Mouse (Mus musculus) embryonic fibroblast, embryonic 13.5 days (primary cell): ENCODE measurements around the gene Abcd1. TPM values are rescaled to one million over a fixed set of nuclear protein-coding genes. Genes with fewer than 3 reads are reported as not detected.
"Not testable (repeated sequence)": the region's sequence is repeated elsewhere in the genome, so short reads cannot be mapped to it uniquely, and the experiment has no call there.

Experiments used
- H3K27ac ChIP-seq: 2 replicates; pipeline ENCODE4 v1.5.1; 2012; ENCODE audit warnings: low read length, control low read depth, inconsistent platforms; ENCODE audit not compliant: insufficient read depth
- H3K4me1 ChIP-seq: 2 replicates; pipeline ENCODE4 v1.6.1; 2011; ENCODE audit warnings: low read length; ENCODE audit not compliant: control insufficient read depth, insufficient read depth
- H3K4me3 ChIP-seq: 2 replicates; pipeline ENCODE4 v1.5.1; 2011; ENCODE audit warnings: mild to moderate bottlenecking, control low read depth, low read length; ENCODE audit not compliant: insufficient read depth
- CTCF ChIP-seq: IDR thresholded peaks from 2 replicates; pipeline ENCODE4 v1.5.1; 2011; ENCODE audit warnings: mild to moderate bottlenecking, control low read depth, low read length, moderate library complexity, borderline replicate concordance; ENCODE audit not compliant: insufficient read depth
- POLR2A ChIP-seq: IDR thresholded peaks from 2 replicates; pipeline ENCODE4 v1.6.1; 2011; ENCODE audit warnings: low read depth, mild to moderate bottlenecking, control low read depth, low read length, moderate library complexity
- polyA plus RNA-seq: library from polyadenylated mRNA; stranded (reverse); fragments of >200 nt; gene quantifications from 2 replicates; pipeline ENCODE4 v1.2.4, GENCODE M21; 2011; ENCODE audit warnings: low read depth; ENCODE audit not compliant: missing spikeins, insufficient read length

Abcd1 gene
- polyA plus RNA-seq, 1 experiment, result 14.7 TPM

DNA sequence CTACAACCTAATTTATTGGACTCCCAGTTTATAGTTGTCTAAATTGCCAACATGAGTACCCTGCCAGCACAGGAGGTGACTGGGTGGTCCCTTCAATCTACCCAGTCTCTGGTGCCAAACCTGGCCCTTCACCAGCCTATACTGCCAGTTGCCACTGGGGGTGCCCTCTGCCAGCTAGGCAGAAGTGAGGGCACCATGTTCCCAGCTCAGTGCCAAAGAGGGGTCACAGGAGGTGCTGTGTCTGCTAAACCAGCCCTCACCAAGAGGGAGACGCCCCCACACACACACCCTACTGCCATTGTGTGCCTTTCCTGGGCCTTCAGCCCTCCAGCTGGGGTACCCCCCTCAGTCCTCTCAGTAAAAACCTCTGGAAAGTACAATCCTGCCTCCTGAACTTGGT, 21.8 kb downstream of the Abcd1 start:
- no peak overlapping the region for H3K4me3 ChIP-seq
- no peak for TF ChIP-seq CTCF
- TF ChIP-seq POLR2A, result no peak
- no peaks in the 10 kb centered on the region for H3K4me1 ChIP-seq
- no peak overlapping the region for H3K27ac ChIP-seq

DNA sequence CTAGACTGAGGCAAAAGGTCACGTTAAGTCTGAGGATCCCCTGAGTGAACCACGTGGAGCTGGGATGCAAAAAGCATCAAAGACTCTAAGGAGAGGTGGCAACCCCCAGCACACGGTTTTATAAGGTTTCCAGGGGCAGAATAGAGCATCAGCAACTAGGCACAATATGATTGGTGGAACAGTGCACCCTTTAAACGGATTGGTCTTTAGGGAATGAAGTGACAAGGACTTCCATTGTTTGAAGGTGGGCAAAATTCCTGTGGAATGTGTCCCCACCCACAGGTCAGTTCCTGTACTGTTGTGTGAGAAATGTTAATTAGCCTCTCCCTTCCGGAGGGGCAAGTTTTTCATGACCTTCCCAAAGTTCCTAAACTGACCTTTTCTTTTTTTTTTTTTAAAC, 22.8 kb downstream of the Abcd1 start:
- H3K4me3 ChIP-seq, result no peak overlapping the region
- TF ChIP-seq CTCF, result no peak
- TF ChIP-seq POLR2A, result no peak
- no peak overlapping the region for H3K27ac ChIP-seq
- H3K4me1 ChIP-seq, result no peaks in the 10 kb centered on the region

DNA sequence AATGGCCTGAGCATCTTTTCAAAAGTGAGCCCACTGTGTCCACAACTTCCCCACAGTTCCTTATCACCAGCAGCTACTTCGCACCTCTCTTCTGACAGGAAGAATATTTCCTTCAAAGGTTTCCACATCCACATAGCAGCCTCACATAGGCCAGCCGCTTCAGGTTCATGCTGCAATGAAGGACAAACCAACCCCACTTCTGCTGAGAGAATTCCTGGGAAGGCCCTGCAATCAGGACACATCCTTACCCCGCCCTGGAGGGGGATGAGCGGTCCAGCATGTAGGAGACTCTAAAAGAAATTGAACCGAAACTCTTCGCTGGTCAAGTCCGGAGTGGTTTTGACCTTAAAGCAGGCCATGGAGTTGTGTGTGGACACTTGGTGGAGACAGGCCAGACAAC, 23.4 kb downstream of the Abcd1 start:
- H3K4me3 ChIP-seq, H3K27ac ChIP-seq, H3K4me1 ChIP-seq: not testable (repeated sequence)

DNA sequence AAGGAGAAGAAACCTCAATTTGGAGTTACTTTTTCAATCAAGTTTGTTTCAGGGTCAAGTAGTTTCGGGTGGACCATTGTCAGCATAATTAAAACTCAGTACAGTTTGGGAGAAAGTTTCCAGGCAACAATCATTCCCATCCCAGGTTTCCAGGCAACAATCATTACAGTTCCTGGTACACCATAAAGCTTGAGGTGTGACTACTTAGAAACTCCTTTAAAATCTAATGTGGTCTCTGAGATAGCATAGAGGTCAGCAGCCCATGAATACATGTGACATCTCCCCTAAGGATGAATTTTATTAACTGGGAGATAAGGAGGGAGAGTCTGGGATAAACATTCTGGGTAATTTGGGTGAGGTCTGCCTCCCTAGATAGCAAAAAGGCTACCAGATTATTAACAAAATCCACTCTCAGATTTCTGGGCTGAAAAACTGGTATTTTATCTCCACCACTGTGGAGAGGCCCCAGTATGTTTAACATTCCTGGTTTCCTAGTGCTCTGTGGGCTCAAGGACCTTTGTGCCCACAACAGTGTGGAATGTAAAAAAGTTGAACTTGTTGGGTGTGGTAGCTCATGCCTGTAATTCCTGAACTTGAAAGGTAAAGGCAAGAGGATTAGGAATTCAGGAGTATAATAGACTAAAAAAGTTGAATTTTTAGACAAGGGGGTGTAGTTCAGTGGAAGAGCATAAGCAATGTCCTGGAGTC, 28.5 kb downstream of the Abcd1 start:
- Histone ChIP-seq H3K4me3 (no peak overlapping the region), H3K4me1 (no peaks in the 10 kb centered on the region), H3K27ac (no peak overlapping the region)
- no peak for TF ChIP-seq POLR2A

DNA sequence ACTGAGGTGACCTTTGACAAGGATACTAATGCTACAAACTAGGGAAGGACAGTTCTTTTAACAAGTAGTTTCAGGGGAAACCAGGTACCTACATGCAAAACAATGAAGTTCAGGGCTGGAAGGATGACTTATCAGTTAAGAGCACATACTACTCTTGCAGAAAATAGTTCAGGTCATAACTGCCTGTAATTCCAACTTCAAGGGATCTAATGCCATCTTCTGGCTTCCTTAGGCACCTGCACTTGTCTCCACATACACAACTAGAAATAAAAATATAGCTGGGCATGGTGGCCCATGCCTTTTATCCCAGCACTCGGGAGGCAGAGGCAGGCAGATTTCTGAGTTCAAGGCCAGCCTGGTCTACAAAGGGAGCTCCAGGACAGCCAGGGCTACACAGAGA, 32.6 kb downstream of the Abcd1 start:
- H3K4me3 ChIP-seq, result no peak overlapping the region
- H3K4me1 ChIP-seq, result no peaks in the 10 kb centered on the region
- no peak overlapping the region for H3K27ac ChIP-seq
- no peak for TF ChIP-seq POLR2A
- no peak for TF ChIP-seq CTCF

DNA sequence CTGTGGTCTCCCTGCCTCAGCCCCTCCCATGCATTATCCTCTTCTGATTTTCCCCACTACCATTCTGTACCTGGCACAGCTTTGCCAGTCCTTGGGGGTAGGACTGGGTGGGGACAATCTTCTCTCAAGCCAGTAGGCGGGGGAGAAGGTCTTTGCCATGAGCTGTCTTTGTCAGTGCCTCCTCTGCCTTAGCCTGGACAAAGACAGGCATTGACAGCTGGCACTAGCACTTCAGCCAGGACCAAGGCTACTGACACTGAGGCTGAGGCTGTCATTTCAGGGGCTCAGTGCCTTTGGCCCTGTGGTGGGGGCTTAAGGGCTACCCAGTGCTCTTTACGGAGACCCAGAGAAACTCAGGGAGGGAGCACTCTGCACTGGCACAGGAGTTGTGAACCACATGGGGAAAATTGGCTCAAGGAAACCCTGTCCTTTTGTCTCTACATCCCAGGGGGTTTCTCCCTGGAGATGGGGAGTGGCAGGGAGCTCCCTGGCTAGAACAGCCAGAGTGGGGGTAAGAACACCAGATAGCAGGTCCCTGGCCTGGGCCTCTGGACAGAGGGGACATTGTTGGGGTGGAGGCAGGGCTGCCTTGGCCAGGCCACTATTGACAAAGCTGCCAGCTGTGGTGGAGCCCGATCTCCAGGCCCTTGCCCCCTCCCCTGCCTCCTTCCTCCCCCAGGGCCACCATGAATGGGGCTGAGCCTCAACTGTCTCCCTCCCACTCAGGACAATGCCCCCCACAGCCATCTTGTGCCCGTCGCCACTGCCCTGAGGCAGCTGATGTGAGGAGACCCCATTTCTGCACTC, 40.1 kb downstream of the Abcd1 start, which contains the start of gene Plxnb3:
TSS of gene Plxnb3 (plus strand) at position 757 of the 807 bp plus-strand sequence.
- Histone ChIP-seq H3K27ac (no peak within 1 kb of the TSS), H3K4me1 (no peaks in the 10 kb centered on the region), H3K4me3 (no peak within 1 kb of the TSS)
- TF ChIP-seq POLR2A (no peak), CTCF (no peak)

DNA sequence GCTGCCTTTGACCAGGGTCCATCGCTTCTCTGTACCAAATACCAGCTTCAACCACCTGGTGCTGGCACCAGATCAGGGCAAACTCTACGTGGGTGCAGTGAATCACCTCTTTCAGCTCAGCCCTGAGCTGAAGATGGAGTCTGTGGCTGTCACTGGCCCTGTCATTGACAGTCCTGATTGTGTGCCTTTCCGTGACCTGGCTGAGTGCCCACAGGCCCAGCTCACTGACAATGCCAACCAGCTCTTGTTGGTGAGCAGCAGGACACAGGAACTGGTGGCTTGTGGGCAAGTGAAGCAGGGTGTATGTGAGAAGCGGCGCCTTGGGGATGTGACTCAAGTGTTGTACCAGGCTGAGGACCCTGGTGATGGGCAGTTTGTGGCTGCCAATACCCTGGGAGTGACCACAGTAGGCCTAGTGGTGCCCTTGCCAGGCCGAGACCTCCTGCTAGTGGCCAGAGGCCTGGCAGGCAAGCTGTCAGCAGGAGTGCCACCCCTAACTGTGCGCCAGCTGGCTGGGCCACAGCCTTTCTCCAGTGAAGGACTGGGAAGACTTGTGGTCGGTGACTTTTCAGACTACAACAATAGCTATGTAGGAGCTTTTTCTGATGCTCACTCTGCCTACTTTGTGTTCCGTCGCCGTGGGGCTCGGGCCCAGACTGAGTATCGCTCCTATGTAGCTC, 42.4 kb downstream of the Abcd1 start:
- H3K27ac ChIP-seq, result no peak overlapping the region
- no peaks in the 10 kb centered on the region for H3K4me1 ChIP-seq
- no peak overlapping the region for H3K4me3 ChIP-seq
- TF ChIP-seq CTCF, result no peak
- TF ChIP-seq POLR2A, result no peak

DNA sequence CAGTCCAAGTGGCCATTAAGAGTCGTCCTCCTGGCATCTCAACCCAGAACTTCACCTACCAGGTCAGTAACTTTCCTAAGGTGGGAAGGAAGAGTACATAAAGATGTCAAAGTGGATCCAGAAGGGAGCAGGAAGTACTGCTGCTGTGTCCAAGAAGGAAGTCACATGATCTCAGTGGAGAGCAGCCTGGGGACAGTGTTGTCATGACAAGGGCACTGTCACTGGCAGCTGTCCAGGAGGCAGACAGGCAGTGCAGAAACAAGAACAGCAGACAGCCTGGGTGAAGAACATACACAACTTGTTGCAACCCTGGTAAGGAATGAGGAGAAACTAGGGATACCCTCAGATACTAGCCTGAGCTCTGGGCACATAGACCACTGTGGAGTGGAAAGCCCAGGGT, 48.9 kb downstream of the Abcd1 start:
- Histone ChIP-seq H3K27ac (no peak overlapping the region), H3K4me1 (no peaks in the 10 kb centered on the region), H3K4me3 (no peak overlapping the region)
- no peak for TF ChIP-seq CTCF
- TF ChIP-seq POLR2A, result no peak

DNA sequence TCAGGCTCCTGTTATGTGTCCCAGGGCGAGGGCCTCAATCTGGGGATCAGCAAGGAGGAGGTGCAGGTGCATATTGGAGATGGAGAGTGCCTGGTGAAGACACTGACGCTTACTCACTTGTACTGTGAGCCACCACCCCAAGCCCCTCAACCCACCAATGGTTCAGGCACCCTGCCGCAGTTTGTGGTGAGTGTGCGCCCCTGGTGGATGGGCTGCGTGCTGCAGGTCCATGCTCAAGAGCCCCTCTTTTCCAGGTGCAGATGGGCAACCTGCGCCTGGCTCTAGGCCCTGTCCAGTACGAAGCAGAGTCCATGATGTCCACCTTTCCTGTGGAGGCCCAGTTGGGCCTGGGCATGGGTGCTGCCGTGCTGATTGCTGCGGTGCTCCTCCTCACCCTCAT, 50.9 kb downstream of the Abcd1 start:
- TF ChIP-seq CTCF (peak; percentile 44; the same call in 1 of the 2 replicates), POLR2A (no peak)
- Histone ChIP-seq H3K27ac (no peak overlapping the region), H3K4me3 (no peak overlapping the region), H3K4me1 (no peaks in the 10 kb centered on the region)
